Mouse (Mus musculus): ENCODE data around the gene Gm49392. TPM values are rescaled to one million over a fixed set of nuclear protein-coding genes. Genes with fewer than 3 reads are reported as not detected.

Gene Gm49392
- total RNA-seq, 2 experiments from 2014 or later, result 0.32 to 0.74 TPM

Other genes starting within 250 kb of the Gm49392 start
- gene BC051665, start 110.5 kb downstream of the Gm49392 start, total RNA-seq (2021), result not detected
- not detected for gene Ctsll3, start 94.0 kb downstream of the Gm49392 start, total RNA-seq (2021)
- gene 4930486L24Rik, start 32.4 kb downstream of the Gm49392 start, total RNA-seq (2021), result under 1 TPM in 1 of 2 experiments, not detected in 1; 0.40 TPM
- gene Ctla2b, start 553 bp upstream of the Gm49392 start, total RNA-seq (2021), result 1 to 10 TPM; 1.3 to 4.3 TPM
- not detected for gene Tpbpb, start 8.0 kb upstream of the Gm49392 start, total RNA-seq (2021)
- not detected for gene Gm49393, start 38.7 kb upstream of the Gm49392 start, total RNA-seq (2021)
- gene Gm49391, start 39.7 kb upstream of the Gm49392 start, total RNA-seq (2021), result 1 to 10 TPM in 1 of 2 experiments, under 1 TPM in 1; 0.87 to 1.1 TPM
- 10 to 100 TPM; 18.1 to 40.9 TPM for gene Ctla2a, start 39.7 kb upstream of the Gm49392 start, total RNA-seq (2021)
- not detected for gene Tpbpa, start 45.1 kb upstream of the Gm49392 start, total RNA-seq (2021)
- not detected for gene Ctsj, start 109.1 kb upstream of the Gm49392 start, total RNA-seq (2021)
- gene Ctsq, start 143.7 kb upstream of the Gm49392 start, total RNA-seq (2021), result not detected

Data from gastrocnemius, postnatal 25 days (tissue).